Mouse (Mus musculus) adrenal gland, postnatal 14 days (tissue): ENCODE results near the gene Cdh20. TPM values are rescaled to one million over a fixed set of nuclear protein-coding genes. Genes with fewer than 3 reads are reported as not detected.
A peak's percentile ranks its signal among the peaks of the same experiment; 100 is the strongest.

Experiments used
- DNase-seq: peaks from one replicate; pipeline ENCODE4 v3.0.0; 2021; ENCODE audit warnings: mixed read lengths
- long read RNA-seq, 2 experiments: library from polyadenylated mRNA; stranded (forward); transcript quantifications; one replicate each; pipeline ENCODE4 v2.0.0; 2021
- total RNA-seq: library from RNA; stranded (reverse); gene quantifications from 2 replicates; pipeline ENCODE4 v1.2.3, GENCODE M21; 2021

Gene Cdh20
- 0.15 and 0.34 TPM in 2 replicates for total RNA-seq
- long read RNA-seq, experiment 1 = 0 reads
- long read RNA-seq, experiment 2, full-length matches to known transcripts = 1 of 1 reads
- long read RNA-seq, experiment 2, partial matches to known transcripts = 0 of 1 reads
- long read RNA-seq, experiment 2, other reads (novel, unspliced or antisense) = 0 of 1 reads

DNA sequence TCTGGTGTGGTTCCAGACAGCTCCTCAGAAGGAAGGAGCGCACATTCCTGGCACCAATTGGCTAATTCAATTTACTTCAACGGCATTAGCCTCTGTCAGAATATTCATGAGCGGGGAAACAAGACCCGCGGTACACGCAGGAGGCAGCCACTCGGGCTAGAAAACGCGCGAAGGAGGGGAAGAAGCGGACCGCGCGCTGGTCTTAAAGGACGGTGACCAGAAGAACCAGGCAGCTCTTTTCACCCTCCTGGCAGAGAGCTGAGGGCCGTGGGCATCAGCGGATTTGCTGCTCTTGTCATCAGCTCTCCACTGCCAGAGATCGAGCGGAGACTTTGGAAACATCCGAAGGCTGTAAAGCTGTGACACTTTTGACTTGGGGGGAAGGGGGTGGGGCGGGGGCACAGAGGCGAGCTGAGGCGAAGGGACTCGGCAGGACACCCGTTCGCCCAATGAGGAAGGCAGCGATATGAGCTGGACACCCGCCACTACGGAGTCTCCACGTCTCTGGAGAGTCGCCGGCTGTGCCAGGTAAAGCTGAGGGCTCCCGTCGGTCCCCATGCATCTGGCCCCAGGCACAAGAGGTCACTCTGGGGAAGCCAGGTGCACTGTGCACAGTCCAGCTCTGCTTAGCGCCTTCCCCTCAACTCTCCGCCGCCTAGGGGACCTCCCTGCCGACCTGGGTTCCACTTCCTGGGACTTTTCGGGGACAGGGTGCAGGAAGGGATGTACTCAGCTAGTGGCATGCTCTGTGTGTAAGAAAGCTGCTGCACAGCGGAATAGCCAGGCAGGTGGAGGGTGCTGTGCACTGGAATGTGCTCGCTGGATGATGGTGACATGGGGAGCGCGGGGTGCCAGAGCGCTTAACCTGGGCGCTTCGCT, at the start of gene Cdh20:
Gene Cdh20, plus strand, starts transcription at position 159 of the 879 bp plus-strand sequence.
- peak; percentile 4 for DNase-seq

DNA sequence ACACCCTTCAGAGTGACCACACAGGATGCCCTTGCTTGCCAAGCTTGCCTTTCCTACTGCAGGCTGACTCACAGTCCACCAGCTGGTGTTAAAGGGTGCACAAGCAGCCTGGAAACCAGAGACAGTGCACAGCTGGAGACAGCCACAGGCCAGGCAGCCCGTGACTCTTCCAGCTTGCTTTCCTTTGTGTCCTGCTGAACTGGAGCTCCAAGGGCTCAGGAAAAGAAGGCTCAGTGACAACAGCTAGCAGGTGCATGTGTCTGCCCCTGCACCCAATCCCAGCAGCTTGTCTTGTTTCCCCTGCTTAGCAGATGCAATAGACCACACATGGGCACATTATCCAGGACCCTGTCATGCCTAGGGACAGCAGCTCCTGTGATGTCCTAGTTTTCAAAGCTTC, 21.5 kb upstream of the Cdh20 start:
- DNase-seq = no peak

DNA sequence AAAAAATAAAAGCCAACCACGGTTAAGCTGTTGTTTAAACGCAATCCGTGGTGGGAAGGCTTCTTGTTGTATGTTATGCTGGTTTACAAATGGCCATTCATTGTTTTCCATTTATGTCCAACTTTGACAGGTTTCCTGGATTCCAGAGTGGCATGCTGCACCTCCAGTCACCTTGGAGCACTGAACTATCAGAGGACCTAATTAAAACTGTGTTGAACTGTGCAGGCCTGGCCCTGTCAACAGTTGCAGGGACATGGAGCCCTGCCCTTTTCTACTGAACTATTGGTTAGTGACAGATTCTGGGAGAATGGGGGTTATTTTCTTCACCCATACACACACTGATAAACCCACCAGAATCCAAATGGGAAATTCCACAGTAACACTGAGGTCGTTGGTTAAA, 20.9 kb upstream of the Cdh20 start:
- no peak for DNase-seq

DNA sequence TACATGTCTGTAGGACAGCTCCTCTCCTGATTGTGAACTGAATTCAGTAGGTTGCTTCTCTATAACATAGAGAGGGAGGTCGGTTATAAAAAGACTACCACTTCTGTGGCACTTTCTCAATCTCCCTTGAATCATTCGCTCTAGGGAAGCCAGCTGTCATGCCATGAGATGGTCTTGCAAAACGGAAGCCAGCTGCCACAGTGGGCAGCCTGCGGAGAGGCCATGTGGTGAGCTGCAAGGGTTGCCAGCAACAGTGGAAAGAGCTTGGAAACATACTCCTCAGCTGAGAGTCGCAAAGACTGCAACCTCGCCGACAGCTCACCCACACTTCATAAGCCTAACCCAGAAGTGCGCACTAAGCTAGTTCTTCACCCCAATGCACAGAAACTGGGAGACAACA, 13.8 kb upstream of the Cdh20 start:
- DNase-seq = no peak

DNA sequence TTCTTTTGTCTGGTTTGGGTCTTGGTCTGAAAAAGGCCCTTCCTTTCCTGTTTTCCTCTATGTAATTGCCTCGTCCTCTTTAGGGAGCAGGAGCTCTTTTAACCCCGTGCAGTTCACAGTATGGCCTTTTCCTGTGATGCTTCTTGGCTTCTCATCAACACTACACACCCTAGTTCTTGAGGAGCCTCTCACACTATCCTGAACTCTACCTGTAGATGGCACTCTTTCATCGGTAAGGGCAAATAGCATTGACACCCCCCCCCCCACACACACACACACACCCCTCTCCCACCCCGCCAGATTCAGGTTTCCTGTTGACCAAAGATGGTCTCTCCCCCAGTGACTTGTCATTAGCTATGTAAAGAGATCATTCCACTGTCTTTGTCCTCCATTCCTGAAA, 12.4 kb upstream of the Cdh20 start:
- no peak for DNase-seq

DNA sequence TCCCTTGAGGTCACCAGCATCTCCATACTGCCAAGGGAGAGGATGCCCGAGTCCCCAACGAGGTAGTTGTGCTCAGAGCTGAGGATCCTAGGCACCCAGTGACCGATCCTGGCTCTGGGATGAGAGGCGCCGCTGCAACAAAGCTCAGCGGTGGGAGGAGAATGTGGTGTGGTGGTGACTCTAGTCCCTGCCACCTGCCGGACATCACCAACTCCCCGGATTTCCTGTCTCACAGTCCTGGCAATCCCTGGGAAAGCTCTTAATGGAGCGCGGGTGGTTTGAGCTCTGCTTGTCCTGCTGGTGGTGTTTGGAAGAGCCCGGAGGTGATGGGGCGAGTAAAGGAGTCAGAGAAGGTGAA, 900 bp downstream of the Cdh20 start:
- no peak for DNase-seq

DNA sequence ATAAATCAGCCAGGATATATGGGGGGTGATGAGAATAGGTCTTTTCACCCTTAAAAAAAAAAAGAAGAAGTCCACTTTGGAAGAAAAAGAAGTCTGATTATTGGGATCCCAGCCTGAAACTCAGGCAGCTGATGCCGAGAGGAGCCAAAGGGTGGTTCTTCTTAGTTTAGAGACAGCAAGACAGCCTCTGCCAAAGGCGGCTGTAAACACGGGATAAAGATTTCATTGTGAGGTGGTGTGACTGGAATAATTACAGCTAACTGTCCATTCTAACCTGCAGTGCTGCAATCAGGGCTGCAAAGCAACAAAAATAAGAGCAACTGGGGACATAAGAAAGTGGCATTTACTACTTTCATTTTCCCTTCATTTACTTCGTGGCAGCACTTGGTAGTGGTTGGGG, 3.6 kb downstream of the Cdh20 start:
- no peak for DNase-seq

DNA sequence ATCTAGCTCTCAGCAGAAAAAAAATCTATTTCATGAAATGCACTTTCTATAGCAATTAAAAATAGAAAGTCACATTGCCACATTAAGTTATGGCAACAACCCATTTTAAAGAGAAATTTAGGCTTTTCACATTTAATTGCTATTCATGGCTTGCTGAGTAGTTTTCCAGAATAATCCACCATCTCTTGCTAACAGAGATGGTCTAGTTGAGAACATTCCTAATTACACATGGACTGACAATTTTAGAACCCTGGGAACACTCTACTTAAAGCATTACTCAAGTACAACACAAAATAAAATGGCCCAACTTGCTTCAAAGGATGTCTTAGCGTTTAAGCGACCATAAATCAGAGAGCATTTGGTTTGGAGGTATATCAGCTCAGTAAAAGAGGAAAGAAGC, 4.9 kb downstream of the Cdh20 start:
- DNase-seq = no peak

DNA sequence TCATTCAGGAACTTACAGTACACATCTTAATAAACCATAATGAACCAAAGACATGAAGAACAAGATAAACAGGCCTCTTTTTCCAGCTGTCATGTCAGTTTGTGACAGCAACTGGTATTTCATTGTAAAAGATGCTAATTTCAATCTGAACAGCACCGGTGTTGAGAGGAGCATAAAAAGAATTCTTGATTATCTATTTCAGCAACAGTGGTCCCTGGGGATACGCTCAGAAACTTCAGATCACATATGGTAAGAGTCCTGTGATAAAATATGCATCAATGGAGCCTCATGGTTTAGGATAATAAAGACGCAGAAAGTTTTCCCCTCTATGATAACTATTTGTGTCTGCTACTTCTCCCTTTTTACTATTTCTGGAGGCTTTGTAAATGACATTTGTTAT, 25.2 kb downstream of the Cdh20 start:
- DNase-seq = no peak

DNA sequence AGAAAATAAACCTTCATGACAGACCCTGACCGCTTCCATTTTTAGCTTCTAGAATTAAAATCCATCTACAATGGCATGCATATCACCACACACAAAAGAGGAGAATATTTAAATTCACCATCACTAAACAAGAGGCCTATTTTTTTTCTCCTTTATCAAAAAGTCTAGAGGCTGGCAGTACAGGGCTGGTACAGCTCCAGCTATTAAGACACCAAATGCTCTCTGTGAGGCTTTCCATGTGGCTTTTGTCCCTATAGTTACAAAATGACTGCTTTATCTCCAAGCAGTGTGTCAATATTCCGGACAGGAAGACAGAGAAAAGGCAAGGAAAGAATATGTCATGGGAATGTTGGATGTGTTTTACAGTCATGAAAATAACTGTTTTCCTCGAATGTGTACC, 27.8 kb downstream of the Cdh20 start:
- no peak for DNase-seq

DNA sequence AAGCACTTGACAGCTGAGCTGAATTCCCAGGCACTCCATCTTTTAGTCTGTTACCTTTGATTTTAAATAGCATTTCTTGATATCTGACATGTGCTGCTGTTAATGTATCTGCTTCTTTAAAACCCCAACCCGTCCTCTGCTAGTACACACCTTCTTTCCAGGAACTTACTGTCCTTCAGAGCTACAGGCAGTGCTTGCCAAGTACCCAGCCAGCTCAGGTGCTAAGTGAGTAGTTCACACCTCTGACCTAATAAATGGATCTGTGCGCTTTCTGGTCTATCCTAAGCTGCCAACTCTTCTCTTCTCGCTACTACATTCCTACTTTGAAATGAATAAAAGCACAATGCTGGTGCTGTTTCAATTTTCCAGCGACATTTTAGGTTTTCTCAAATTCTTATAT, 28.8 kb downstream of the Cdh20 start:
- DNase-seq = no peak

DNA sequence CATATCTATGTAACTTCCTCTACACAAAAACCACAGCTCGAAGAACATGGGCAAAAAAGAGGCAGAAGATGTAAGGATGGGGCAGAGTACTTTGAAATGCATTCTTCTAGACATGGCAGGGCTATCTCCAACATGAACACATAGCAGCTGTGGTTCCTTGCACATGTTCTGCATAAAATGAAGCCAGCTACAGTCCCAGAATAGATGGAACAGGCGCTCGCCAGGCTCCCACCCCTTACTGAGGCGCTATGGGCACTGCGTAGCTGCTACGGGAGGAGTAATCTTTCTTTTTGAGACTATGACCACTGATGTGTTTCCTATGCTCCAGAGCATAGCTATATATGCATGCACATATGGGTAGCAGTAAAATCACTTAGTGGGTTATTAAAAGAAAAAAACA, 36.4 kb downstream of the Cdh20 start:
- DNase-seq = no peak

DNA sequence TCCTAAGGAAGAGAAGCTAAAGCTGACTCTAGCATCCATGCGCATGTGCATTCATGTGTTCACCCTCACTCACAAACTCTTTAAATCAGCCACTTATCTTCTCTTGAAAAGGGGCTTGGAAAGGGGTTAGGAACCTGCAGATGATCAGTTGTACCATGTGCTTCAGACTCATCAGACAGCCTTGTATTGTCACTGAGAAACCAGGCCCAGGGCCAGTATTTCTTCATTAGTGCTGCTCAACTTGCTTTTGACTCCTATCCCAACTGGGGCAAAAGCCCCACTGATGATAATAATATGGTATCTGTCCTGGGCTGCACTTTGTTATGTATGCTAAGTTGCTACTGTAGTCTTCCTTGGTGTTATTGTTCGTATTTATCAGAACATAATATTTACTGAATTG, 38.9 kb downstream of the Cdh20 start:
- DNase-seq = no peak

DNA sequence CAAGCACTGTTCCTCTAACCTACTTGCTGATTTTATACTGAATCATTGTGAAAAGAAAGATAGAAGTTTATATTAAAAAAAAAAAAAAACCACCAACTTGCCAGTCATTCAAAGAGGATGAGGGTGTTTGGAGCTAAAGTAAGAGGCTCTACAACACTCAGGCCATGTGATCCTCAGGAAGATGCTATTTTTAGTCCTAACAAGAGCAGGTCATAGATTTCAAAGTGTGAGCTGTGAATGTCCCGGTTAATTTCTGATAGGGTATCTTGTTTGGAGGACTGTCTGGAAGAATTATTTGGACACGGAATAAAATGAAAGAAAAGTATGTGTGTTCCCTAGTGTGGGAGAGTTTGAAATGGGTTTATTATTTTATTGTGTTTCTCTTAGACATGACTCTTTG, 49.2 kb downstream of the Cdh20 start:
- DNase-seq = no peak

DNA sequence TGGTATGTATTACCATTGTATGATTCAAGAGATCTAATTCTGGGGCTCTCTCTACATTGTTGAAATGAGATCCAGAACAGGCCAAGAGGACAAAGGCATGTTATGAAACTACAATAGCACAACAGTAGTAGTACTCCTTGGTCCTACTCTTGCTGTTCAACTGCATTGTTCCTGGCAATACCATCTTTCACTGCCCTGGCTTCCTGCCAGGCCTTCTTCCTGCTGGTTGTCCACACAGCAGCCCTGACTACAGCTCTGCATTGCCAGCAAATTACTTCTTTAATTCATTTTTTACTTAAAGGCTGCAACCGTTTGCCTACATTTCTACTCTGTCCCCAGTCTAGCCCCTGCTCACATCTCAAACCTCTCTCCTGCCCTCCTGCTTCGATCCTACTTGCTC, 59.8 kb downstream of the Cdh20 start:
- no peak for DNase-seq

DNA sequence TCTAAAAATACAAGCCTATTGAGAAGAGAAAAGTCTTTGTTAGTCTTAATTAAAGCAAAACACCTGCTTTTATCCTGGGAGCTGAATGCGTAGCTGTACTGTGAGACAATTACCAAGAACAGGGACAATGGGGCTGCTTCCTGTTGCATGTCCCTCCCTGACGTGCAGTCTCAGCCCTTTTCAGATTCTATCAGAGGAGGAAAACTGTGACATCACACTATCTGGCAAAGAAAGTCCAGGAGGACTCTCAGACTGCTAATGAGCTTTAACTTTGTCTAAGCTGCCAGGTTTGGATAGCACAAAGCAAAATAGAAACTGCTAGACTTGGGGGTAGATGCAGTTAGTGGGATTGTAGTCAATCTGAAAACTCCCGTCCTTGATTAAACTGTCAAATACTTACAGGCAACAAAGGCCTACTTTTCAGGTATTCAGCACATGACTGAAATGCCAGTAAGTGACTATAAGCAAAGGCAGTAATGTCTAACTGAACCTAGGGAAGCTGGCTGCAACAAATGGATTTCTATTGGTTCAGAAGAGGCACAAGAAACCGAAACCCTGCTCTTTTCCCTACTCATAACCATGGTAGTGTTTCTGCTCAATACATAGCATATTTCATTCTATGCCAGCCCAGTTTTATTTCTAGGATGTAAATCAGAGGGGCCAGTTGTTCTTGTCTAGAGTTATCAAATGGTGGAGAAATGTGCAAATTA, 70.0 kb downstream of the Cdh20 start:
- DNase-seq = no peak

DNA sequence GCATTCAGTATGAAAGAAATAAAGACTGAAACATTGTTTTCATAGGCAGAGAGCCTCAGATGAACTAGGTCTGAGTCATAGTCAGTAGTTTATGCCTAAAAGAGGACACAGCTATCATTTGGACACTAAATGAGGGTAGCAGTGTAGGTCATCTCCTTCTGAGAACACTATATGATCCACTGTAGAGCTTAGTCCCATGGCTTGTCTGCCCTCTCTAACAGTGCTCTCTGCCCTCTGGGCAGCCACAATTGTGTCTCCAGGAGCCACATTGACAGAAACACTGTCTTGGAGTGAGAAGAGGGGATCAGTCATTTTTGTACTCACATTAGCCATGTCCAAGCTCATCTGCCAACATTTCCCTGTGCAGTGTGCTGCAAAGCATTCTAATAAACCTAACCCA, 70.7 kb downstream of the Cdh20 start:
- no peak for DNase-seq

DNA sequence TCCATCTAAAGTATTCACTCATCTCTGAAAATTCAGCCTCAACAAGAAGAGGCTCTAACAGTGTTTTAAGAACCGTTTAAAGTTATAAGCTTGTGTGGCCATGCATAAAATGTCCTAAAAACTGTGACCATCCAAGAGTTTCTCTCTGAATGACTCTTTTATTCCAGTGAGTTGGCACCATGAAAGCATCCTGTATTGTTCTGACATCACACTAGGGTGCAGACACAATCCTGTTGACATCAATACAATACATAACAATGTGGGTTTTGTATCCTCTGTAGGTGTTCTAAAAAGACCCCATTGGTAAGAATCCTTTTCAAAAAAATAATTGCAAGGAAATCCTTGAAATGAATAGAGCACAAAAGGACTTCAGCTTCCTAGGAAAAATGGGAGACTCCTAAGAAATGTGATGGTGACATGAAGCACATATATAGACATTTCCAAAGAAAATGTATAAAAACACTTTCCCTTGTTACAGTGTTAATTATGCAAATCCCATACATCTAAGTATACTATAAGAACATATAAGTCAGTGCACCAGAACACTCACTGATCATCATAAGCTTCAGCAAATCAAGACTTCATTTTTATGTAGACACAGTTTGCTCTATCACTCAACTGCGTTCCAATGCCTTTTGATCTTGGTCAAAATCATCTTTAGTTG, 80.1 kb downstream of the Cdh20 start:
- no peak for DNase-seq

DNA sequence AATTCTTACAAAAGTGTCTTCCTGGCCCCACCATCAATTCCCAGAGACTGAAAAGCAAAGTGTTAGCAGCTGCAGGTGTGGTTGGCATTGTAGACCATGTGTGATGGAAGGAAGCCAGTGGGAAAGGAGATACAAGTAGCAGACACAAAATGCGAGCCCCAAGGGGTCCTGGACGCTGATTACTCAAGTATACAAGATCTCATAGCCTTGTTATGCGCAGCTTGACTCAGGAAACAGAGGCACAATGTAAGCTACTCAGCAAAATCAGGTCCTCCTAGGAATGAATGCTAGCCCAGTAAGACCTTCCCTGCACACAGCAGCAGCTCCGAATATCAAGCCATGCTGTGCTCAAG, 80.6 kb downstream of the Cdh20 start:
- DNase-seq = no peak

DNA sequence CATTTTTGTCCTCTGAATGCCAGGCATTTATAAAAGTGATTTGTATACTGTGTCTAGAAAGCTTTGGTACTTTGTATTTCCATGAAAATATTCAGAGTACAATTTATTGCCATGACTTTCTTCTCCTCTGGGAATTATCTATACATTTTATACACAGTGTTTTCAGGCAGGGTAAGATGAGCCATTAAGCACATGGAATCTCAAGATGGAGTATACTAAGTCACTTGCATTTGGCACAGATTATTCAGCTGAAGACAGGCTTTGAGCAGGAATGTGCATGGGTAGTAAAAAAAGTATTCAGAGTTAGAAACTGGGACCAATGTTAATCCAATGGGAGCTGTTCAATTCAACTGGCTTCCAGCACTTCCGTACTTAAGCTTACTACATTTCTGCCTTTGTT, 109.1 kb downstream of the Cdh20 start:
- DNase-seq = no peak

DNA sequence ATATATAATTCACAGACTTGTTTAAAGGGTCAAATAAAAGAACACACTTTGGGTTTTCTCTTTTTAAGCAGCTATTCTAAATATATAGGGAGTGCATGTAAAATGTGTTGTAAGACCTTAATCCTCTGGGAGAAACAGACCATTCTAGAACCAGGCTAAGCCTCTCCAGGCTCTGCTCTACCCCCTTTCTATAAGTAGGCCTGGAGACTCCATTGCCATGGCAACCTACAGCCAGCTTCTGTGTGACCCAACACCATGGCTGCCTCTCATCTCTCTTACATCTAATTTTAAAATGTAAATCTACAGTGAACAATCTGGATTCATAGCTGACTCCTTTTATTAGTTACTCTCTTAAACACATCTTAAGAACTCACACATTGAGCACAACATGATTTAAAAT, 133.5 kb downstream of the Cdh20 start:
- DNase-seq = no peak

DNA sequence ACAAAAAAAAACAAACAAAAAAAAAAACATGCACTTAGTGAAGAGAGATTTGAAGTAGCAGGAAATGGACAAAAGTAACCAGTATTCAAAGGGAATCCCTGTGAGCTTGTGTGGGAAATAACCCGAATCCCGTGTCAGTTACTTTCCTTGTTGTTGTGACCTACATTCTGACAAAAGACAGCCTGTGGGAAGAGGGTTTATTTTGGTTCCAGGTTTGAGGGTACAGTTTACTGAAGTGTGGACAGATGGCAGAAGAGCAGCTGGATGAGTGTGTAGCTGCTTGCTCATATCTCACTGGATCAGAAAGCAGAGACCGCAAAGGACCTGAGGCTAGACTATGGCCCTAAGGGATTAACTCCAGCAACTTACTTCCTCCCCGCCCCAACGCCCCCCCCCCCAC, 135.1 kb downstream of the Cdh20 start:
- DNase-seq = no peak

DNA sequence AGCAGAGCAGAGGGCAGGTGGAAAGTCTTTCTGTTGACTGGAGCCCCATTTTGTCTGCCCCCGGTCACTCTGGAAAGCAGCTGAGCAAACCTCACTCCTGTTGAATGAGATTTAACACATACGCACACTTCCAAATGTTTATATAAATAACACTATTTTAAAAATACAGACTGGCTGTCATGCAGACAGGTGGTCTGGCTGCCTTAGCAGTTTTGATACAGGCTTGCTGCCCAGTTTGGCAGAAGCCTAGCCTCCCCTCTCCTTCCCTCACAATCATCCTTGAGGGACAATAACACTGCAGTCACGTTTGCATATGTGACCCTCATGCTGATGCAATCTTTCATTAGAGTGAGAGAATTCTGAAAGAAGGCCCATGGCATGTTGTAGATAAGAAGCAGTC, 144.1 kb downstream of the Cdh20 start:
- no peak for DNase-seq
